In genomic region chrX:98880314-98880713, GRCm38 (mm10) we compare ENCODE assay signal across 24 mouse cellular contexts. TPM values are rescaled to one million over a fixed set of nuclear protein-coding genes. Genes with fewer than 3 reads are reported as not detected.
DNase-seq lines count a peak whose midpoint lies in the region; ATAC-seq and TF ChIP-seq lines count a peak whose summit lies in the region.
"Had no signal": no experiment of that assay in that cellular context is flagged by ENCODE, and none has a peak within 500 bp of the region (broad histone marks: within the 10 kb centered on the region; RNA-seq: fewer than 3 reads in every experiment).

No protein-coding gene starts in this region.

- no peak overlapping the region for H3K4me2 ChIP-seq in liver, embryonic 12.5 days
- H3K4me2 ChIP-seq: forebrain, embryonic 15.5 days; heart, embryonic 11.5 days; hindbrain, embryonic 13.5 days; intestine, embryonic 15.5 days had no signal

- TF ChIP-seq CTCF in MEL (IDR thresholded peaks at IDR 0.05 in 2 of 3, conservative IDR thresholded peaks at IDR 0.05 in 1 of 3; ENCODE audit: control insufficient read depth in 1 of 3, insufficient read depth in 1 of 3, low read depth in 2 of 3, low read length in 3 of 3, poor library complexity in 1 of 3, severe bottlenecking in 1 of 3), result no peak
- no peak for TF ChIP-seq CTCF in bone marrow macrophage, adult 2 months (IDR thresholded peaks at IDR 0.05; ENCODE audit: low read depth, low read length)

- no peak overlapping the region for H3K9ac ChIP-seq in MEL (ENCODE audit: control insufficient read depth, low read depth, low read length, poor library complexity, severe bottlenecking)
- H3K9ac ChIP-seq in liver, embryonic 12.5 days, result no peak overlapping the region
- H3K9ac ChIP-seq: forebrain, embryonic 15.5 days; hindbrain, embryonic 13.5 days; intestine, embryonic 15.5 days had no signal

- WGBS in liver, embryonic 12.5 days (ENCODE audit: insufficient replicate concordance), result 82% methylated on average over 6 of the region's 6 CpGs

- no peak overlapping the region for H3K27ac ChIP-seq in MEL (ENCODE audit: control insufficient read depth, low read depth, low read length)
- peak overlapping the region; percentile 98 for H3K27ac ChIP-seq in bone marrow macrophage, adult 2 months (ENCODE audit: insufficient read depth, low read depth, low read length)
- no peak overlapping the region for H3K27ac ChIP-seq in liver, embryonic 12.5 days
- H3K27ac ChIP-seq: forebrain, embryonic 10.5 days; forebrain, embryonic 15.5 days; hindbrain, embryonic 10.5 days; hindbrain, embryonic 13.5 days; intestine, embryonic 15.5 days had no signal

- H3K4me3 ChIP-seq in MEL (ENCODE audit: control insufficient read depth in 1 of 2, insufficient read depth in 1 of 2, low read depth in 2 of 2, low read length in 2 of 2), result no peak overlapping the region
- no peak overlapping the region for H3K4me3 ChIP-seq in bone marrow macrophage, adult 2 months (ENCODE audit: insufficient read depth, low read length)
- H3K4me3 ChIP-seq in liver, embryonic 12.5 days, result no peak overlapping the region
- H3K4me3 ChIP-seq: forebrain, embryonic 10.5 days; forebrain, embryonic 15.5 days; hindbrain, embryonic 10.5 days; hindbrain, embryonic 13.5 days; intestine, embryonic 15.5 days had no signal

- no peaks in the 10 kb centered on the region for H3K27me3 ChIP-seq in MEL (ENCODE audit: control insufficient read depth in 1 of 2, insufficient read depth in 2 of 2, low read length in 2 of 2)
- peaks cover 10% of the 10 kb centered on the region for H3K27me3 ChIP-seq in liver, embryonic 12.5 days (replicated peaks)
- H3K27me3 ChIP-seq: forebrain, embryonic 15.5 days; hindbrain, embryonic 13.5 days; intestine, embryonic 15.5 days had no signal

- no peaks in the 10 kb centered on the region; a peak in 1 of 4 replicates for H3K4me1 ChIP-seq in MEL (ENCODE audit: control insufficient read depth in 1 of 2, insufficient read depth in 2 of 2, low read length in 2 of 2)
- H3K4me1 ChIP-seq in bone marrow macrophage, adult 2 months (ENCODE audit: control insufficient read depth, insufficient read depth, low read length), result peaks cover 25% of the 10 kb centered on the region
- 0 out of 2 replicates have a peak, but pooled peaks cover 4% of the 10 kb centered on the region for H3K4me1 ChIP-seq in liver, embryonic 12.5 days
- H3K4me1 ChIP-seq: hindbrain, embryonic 10.5 days; intestine, embryonic 15.5 days had no signal

- TF ChIP-seq POLR2A in MEL (IDR thresholded peaks at IDR 0.05; ENCODE audit: control insufficient read depth in 1 of 2, insufficient read depth in 1 of 2, low read depth in 1 of 2, low read length in 2 of 2, poor library complexity in 1 of 2), result no peak
- TF ChIP-seq POLR2A in bone marrow macrophage, adult 2 months (IDR thresholded peaks at IDR 0.05; ENCODE audit: borderline replicate concordance, low read depth, low read length), result no peak

- no peak for TF ChIP-seq RAD21 in MEL (IDR thresholded peaks at IDR 0.05; ENCODE audit: low read depth, low read length)

- H3K36me3 ChIP-seq in MEL (ENCODE audit: control insufficient read depth in 1 of 2, insufficient read depth in 2 of 2, low read length in 2 of 2), result no peaks in the 10 kb centered on the region; a peak in 1 of 4 replicates
- H3K36me3 ChIP-seq in liver, embryonic 12.5 days, result no peaks in the 10 kb centered on the region
- H3K36me3 ChIP-seq: forebrain, embryonic 10.5 days; forebrain, embryonic 15.5 days; hindbrain, embryonic 10.5 days; hindbrain, embryonic 13.5 days; intestine, embryonic 15.5 days had no signal

- no peaks in the 10 kb centered on the region for H3K79me2 ChIP-seq in MEL (ENCODE audit: control insufficient read depth, insufficient read depth, low read length, poor library complexity)

- ATAC-seq in granulocyte monocyte progenitor cell, adult 5-6 weeks (replicated peaks; ENCODE audit: poor library complexity, severe bottlenecking), result peak; percentile 92
- peak; percentile 85 for ATAC-seq in megakaryocyte progenitor cell, adult 5-6 weeks (replicated peaks; ENCODE audit: poor library complexity)
- ATAC-seq in liver, embryonic 12.5 days, result no peak
- ATAC-seq: activated CD4-positive, CD25-positive, alpha-beta regulatory T cell, adult 4 months; CD4-positive, CD25-positive, alpha-beta regulatory T cell, adult 4 months; forebrain, embryonic 15.5 days; hindbrain, embryonic 16.5 days; intestine, embryonic 15.5 days had no signal

- TF ChIP-seq EP300 in MEL (IDR thresholded peaks at IDR 0.05; ENCODE audit: low read depth in 1 of 2, low read length in 2 of 2), result no peak

- DNase-seq in MEL (ENCODE audit: low read depth, low spot score), result peak; percentile 3
- no peak for DNase-seq in cerebellum, postnatal 14 days
- DNase-seq in kidney, adult 11 months, result no peak
- DNase-seq: adrenal gland, adult 8-10 months; adrenal gland, postnatal 25 days; cerebellum, adult 11 months; cerebellum, adult 2 months; cerebellum, adult 9-11 months; cerebellum, postnatal 36 days; gastrocnemius, postnatal 25 days; heart, postnatal 36 days had no signal

- no peaks in the 10 kb centered on the region for H3K9me3 ChIP-seq in MEL (replicated peaks; ENCODE audit: insufficient read depth, low read length)
- no peaks in the 10 kb centered on the region for H3K9me3 ChIP-seq in liver, embryonic 12.5 days (replicated peaks)
- H3K9me3 ChIP-seq: forebrain, embryonic 10.5 days; forebrain, embryonic 15.5 days; hindbrain, embryonic 10.5 days; hindbrain, embryonic 13.5 days; intestine, embryonic 15.5 days had no signal

TF ChIP-seq in MEL, 35 proteins besides CTCF, POLR2A, EP300 and RAD21:
- TF ChIP-seq MAFK (IDR thresholded peaks at IDR 0.05; ENCODE audit: borderline replicate concordance, low read depth, low read length) (no peak), MYC (IDR thresholded peaks at IDR 0.05; ENCODE audit: low read depth, low read length) (no peak), USF2 (IDR thresholded peaks at IDR 0.05; ENCODE audit: borderline replicate concordance in 1 of 2, insufficient read depth in 1 of 2, low read depth in 1 of 2, low read length in 2 of 2) (no peak), ZNF384 (IDR thresholded peaks at IDR 0.05; ENCODE audit: low read depth, low read length) (no peak), USF1 (IDR thresholded peaks at IDR 0.05; ENCODE audit: low read depth, low read length) (peak; percentile 35; the same call in 1 of the 2 replicates), SIN3A (IDR thresholded peaks at IDR 0.05; ENCODE audit: low read length) (no peak), GATA1 (IDR thresholded peaks at IDR 0.05; ENCODE audit: low read depth, low read length) (no peak), MAZ (IDR thresholded peaks at IDR 0.05; ENCODE audit: low read depth, low read length) (no peak)

RNA-seq across cellular contexts. Expression of gene Ophn1, which starts 10.5 kb away (rescaled TPM):
- not detected in 2 replicates for total RNA-seq in MEL (2012; rRNA removed)
- polyA plus RNA-seq in MEL (2012; ENCODE audit: insufficient read depth in 1 of 2, insufficient read length in 2 of 2, low read depth in 1 of 2, low replicate concordance in 2 of 2, missing spikeins in 1 of 2), result not detected
- 42.4 and 42.6 TPM in 2 replicates for polyA plus RNA-seq in bone marrow macrophage, adult 2 months (2012; ENCODE audit: insufficient read depth, insufficient read length, missing spikeins)
- 2.1 and 2.9 TPM in 2 replicates for total RNA-seq in granulocyte monocyte progenitor cell, adult 5-6 weeks (2014; fragmentation: Nextera tagmentation)
- 1.6 and 2.8 TPM in 2 replicates for total RNA-seq in granulocyte monocyte progenitor cell, adult 5-6 weeks (2017)
- total RNA-seq in megakaryocyte progenitor cell, adult 5-6 weeks (2015), result 0.81 and 0.89 TPM in 2 replicates
- total RNA-seq in megakaryocyte progenitor cell, adult 5-6 weeks (2017), result 1.8 and 2.8 TPM in 2 replicates
- polyA plus RNA-seq in liver, embryonic 12.5 days (2016; fragmentation: Nextera tagmentation; extraction: Ambion mirVana), result 3.5 and 4.1 TPM in 2 replicates

RNA-seq across cellular contexts. Expression of gene Yipf6, which starts 55.8 kb away (rescaled TPM):
- total RNA-seq in MEL (2012; rRNA removed), result 15.3 and 19.0 TPM in 2 replicates
- 10 to 100 TPM in 1 of 2 experiments, not detected in 1; 20.2 TPM for polyA plus RNA-seq in MEL (2012; ENCODE audit: insufficient read depth in 1 of 2, insufficient read length in 2 of 2, low read depth in 1 of 2, low replicate concordance in 2 of 2, missing spikeins in 1 of 2)
- polyA plus RNA-seq in bone marrow macrophage, adult 2 months (2012; ENCODE audit: insufficient read depth, insufficient read length, missing spikeins), result 21.8 and 31.6 TPM in 2 replicates
- total RNA-seq in granulocyte monocyte progenitor cell, adult 5-6 weeks (2014; fragmentation: Nextera tagmentation), result 14.2 and 15.6 TPM in 2 replicates
- 18.9 and 28.9 TPM in 2 replicates for total RNA-seq in granulocyte monocyte progenitor cell, adult 5-6 weeks (2017)
- total RNA-seq in megakaryocyte progenitor cell, adult 5-6 weeks (2015), result 21.1 and 23.8 TPM in 2 replicates
- total RNA-seq in megakaryocyte progenitor cell, adult 5-6 weeks (2017), result 22.5 and 24.0 TPM in 2 replicates
- polyA plus RNA-seq in liver, embryonic 12.5 days (2016; fragmentation: Nextera tagmentation; extraction: Ambion mirVana), result 15.1 and 15.5 TPM in 2 replicates
